Mouse (Mus musculus) kidney, embryonic 16.5 days (tissue): ENCODE results near the gene Mast3. TPM values are rescaled to one million over a fixed set of nuclear protein-coding genes. Genes with fewer than 3 reads are reported as not detected.

Experiments used
- microRNA-seq: library from miRNA; unstranded; fragments of <30 nt; microRNA quantifications from one replicate; pipeline ENCODE4, GENCODE M21; 2016
- polyA plus RNA-seq: library from polyadenylated mRNA; unstranded; fragments of >200 nt; fragmentation: Nextera tagmentation; extraction: Ambion mirVana; gene quantifications from 2 replicates; pipeline ENCODE4 v1.2.1, GENCODE M21; 2015

Mast3 gene
- polyA plus RNA-seq, 1 experiment from 2014 or later: 16.2 TPM

Small RNA genes within 50 kb of the gene (microRNA-seq; reads per million reads assigned to microRNA genes)
- not detected for gene Mir7240

Other genes starting within 250 kb of the Mast3 start
- gene Isyna1, start 210.7 kb downstream of the Mast3 start, polyA plus RNA-seq: 215 and 217 TPM in 2 replicates
- gene Ssbp4, start 196.2 kb downstream of the Mast3 start, polyA plus RNA-seq: 133 and 149 TPM in 2 replicates
- gene Lrrc25, start 188.9 kb downstream of the Mast3 start, polyA plus RNA-seq: 1.8 and 1.9 TPM in 2 replicates
- 1.0 and 1.2 TPM in 2 replicates for gene Gdf15, start 172.6 kb downstream of the Mast3 start, polyA plus RNA-seq
- 88.5 TPM in 2 replicates for gene Pgpep1, start 144.7 kb downstream of the Mast3 start, polyA plus RNA-seq
- gene Lsm4, start 131.8 kb downstream of the Mast3 start, polyA plus RNA-seq: 272 and 281 TPM in 2 replicates
- 42.1 and 47.4 TPM in 2 replicates for gene Jund, start 106.1 kb downstream of the Mast3 start, polyA plus RNA-seq
- gene Iqcn, start 101.6 kb downstream of the Mast3 start, polyA plus RNA-seq: 0.04 and 0.06 TPM in 2 replicates
- gene Gm3336, start 86.5 kb downstream of the Mast3 start, polyA plus RNA-seq: 0.52 and 0.76 TPM in 2 replicates
- 8.8 and 11.6 TPM in 2 replicates for gene Pde4c, start 81.3 kb downstream of the Mast3 start, polyA plus RNA-seq
- gene Rab3a, start 50.4 kb downstream of the Mast3 start, polyA plus RNA-seq: 20.9 and 22.0 TPM in 2 replicates
- 57.0 and 60.4 TPM in 2 replicates for gene Mpv17l2, start 44.1 kb downstream of the Mast3 start, polyA plus RNA-seq
- 72.8 and 77.3 TPM in 2 replicates for gene Pik3r2, start 28.3 kb downstream of the Mast3 start, polyA plus RNA-seq
- 0.05 and 0.12 TPM in 2 replicates for gene Il12rb1, start 3.4 kb upstream of the Mast3 start, polyA plus RNA-seq
- 6.7 and 7.0 TPM in 2 replicates for gene Arrdc2, start 34.7 kb upstream of the Mast3 start, polyA plus RNA-seq
- gene Kcnn1, start 58.2 kb upstream of the Mast3 start, polyA plus RNA-seq: 2.9 and 4.9 TPM in 2 replicates
- gene Ccdc124, start 68.9 kb upstream of the Mast3 start, polyA plus RNA-seq: 114 and 119 TPM in 2 replicates
- 0.22 and 0.28 TPM in 2 replicates for gene Slc5a5, start 87.7 kb upstream of the Mast3 start, polyA plus RNA-seq
- 4,081 and 4,203 TPM in 2 replicates for gene Rpl18a, start 92.4 kb upstream of the Mast3 start, polyA plus RNA-seq
- gene Map1s, start 100.9 kb upstream of the Mast3 start, polyA plus RNA-seq: 56.9 and 63.1 TPM in 2 replicates